Mouse (Mus musculus) WW6 (cell line): ENCODE data around the gene Ncor2.

Experiments
- DNase-seq: peaks from one replicate; pipeline ENCODE4 v3.0.0-alpha.2; 2013; ENCODE audit warnings: low read depth, low spot score

Ncor2 gene

DNA sequence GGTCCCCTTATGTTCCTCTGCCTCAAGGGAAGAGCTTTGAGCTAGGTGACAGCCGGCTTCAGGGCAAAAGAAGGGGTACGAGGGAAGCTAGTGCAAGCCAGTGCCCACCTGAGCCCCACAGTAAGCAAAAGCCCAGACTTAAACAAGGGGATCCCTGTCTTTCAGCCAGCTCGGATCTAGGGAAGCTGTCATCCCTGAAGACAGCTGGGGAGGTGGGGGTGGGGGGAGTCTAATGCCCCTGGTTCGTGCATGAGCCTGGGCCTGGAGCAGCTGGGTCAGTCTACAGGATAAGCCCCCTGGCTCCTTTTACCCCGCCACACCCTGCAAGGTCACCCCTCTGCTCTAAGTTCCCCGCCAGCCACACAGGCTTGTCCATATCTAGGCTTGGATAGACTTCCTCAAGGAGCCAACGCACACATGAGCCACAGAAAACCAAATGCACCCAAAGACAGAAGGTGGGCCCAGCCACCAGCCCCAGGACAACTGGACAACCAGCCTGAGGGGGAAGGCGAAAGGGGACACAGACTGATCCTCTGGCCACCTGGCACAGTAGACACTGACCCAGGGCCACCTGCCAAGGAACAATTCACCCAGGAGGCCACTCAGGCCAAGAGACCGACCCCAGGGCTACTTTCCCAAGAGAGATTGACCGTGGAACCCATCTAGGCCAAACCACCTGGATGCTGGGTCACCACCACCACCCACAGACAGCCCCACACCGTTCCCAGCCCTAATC, 8.7 kb downstream of the Ncor2 start:
- DNase-seq, result no peak

DNA sequence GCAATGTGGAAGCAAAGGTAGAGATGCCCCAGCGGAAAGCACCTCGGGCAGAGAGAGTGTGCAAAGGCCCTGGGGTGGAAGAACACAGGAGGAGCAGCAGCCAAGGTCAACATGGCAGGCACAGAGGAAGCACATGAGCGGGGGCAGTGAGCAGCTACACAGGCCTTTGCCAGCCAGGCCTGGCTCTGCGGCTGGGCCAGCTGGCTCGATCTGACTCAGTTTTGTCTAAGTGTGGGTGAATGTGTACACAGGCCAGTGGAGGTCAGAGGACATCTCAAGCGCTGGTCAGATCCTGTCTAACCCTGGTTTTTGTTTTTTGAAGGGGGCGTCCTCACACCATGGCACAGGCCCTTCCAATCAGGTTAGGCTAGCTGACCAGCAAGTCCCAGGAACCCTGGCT, 10.9 kb downstream of the Ncor2 start:
- no peak for DNase-seq

DNA sequence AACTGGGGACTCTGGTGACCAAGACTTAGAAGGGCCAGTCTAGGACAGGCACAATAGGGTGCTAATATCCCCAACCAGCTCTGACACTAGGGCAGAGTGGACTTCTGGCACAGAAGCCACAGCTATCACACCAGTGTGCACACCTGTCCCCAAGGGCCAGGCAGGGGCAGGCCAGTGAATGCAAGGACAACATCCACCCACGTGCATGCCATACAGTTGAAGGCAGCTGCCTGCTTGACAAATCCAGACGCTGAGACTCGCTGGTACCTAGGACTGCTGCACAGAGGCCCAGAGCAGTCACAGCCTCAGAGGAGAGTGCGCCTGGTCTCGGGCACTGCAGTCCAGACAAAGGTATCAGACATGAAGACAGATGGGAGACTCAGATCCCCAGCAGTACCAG, 11.5 kb downstream of the Ncor2 start:
- DNase-seq, result no peak

DNA sequence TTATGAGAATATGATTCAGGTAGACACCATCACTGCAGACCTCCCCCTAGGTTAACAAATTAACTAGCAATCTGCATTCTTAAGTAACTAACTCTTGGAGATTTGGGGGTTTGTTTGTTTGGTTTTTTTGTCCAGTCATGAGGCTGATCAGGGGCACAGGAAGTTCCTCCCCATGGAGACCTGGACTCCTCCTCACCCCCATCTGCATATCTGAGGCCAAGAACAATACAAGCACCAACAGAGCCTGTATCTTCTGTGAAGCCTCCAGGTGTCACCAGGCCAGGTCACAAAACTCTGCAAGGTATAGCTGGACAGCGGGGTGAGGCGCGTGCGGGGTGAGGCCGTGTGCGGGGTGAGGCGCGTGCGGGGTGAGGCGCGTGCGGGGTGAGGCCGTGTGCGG, 13.0 kb downstream of the Ncor2 start:
- DNase-seq, result no peak

DNA sequence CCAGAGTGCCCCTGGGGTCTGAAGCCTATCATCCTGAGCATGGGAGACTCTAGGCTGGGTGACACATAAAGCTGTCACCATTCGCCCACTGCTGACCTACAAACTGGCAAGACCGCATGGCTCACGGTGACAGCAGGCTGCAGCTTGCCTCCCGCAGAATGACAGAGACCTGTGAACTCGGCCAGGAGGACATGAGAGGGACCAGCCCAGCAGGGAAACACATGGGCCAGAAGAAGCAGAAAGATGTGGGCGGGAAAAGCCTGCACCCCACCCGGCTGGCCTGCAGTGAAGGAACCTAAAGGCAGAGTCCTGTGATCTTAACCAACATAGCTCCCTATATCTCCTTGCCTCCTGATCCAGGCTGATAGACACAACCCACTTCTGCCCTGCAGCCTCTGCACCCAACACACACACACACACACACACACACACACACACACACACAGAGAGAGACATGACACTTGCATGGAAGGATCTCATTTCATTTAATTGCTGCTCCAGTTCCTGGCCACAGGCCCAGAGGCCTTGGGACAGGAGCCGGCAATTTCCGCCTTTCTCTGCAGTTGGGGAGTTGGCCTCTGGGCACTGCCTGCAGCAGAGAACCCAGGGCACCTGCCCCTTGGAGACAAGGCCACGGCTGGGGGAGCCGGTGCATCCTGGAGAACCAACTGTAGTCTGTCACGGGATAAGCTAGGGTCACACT, 14.4 kb downstream of the Ncor2 start:
- DNase-seq, result no peak

DNA sequence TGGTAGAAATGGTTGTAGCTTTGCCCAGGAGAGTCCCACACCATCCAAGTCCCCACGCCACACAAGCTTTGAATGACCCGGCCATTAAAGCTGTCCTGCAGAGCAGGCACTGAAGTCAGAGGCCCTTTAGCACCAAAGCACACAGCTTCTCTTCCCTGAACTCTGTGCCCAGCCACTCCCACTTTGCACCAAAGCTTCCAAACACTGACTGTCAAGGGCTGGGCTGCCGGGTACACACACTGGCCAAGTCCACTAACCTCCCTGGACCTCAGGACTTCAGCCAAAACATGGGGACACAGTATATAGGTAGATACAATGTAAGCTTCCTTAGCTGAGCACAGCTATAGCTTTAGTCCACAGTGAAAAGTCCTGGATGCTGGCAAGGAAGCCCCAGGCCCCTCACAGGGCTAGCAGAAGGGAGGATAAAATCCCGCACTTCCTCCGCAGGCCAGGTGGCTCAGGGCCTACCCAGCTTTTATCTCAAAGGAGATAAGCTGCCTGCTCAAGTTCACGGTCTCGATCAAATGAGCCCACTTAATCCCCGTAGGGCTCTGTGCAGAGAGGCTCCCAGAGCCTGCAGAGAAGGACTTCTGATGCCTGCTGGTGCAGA, 15.5 kb downstream of the Ncor2 start:
- DNase-seq, result no peak

DNA sequence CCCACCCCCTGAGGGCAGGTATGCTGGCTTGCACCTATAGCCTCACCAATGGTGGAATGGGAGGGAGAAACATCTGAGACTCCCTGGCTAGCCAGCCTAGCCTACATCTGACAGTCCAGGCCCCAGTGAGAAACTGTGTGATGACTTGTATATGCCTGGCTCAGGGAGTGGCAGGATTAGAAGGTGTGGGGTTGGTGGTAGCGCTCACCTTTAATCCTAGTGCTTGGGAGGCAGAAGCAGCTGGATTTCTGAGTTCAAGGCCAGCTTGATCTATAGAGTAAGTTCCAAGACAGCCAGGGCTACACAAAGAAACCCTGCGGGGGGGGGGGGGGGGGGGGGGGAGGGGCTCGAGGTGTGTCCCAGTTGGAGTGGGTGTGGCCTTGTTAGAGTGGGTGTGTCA, 16.6 kb downstream of the Ncor2 start:
- no peak for DNase-seq

DNA sequence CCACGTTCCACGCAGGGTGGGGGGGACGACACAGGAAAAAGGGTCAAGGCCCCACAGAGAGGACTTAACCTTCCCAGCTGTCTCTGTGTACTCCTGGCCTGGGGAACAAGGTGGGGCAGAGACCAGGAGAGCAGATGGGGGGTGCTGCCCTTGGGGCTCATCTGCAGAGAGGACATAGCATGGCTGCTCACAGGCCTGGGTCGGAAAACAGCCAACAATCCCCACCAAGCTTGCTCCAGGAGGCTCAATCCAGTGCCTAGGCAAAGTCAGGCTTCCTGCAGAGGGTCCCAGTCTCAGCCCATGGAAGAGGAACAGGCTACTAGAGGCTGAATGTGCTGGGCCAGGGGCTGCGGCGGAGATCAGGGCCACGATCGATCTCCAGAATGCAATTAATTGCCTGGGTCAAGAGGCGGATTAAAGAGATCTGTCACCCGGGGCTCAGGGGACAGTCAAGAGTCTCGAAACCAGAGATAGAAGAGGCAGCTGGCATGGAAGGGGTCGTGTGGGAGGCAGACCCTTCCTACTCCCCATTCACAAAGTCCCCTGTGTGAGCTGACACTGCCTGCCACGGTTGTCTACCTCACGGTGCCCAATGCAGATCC, 19.1 kb downstream of the Ncor2 start:
- no peak for DNase-seq

DNA sequence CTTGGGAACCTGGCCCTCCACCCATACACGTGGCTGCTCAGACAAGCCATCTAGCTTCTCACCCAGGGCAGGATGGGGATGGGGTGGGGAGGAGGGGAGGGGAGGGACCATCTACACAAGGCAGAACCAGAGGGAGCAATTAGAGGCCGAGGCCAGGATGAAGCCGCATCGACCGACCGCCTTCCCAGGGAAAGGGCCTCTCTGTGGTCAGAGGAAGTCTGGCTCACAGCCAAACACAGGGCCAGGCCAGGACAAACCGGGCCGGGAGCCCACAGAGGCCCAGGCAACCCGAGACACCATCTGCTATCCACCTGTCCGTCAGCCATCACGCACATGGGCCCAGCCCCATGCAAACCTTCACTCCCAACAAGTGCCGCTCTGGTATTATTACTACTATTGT, 19.7 kb downstream of the Ncor2 start:
- DNase-seq, result no peak

DNA sequence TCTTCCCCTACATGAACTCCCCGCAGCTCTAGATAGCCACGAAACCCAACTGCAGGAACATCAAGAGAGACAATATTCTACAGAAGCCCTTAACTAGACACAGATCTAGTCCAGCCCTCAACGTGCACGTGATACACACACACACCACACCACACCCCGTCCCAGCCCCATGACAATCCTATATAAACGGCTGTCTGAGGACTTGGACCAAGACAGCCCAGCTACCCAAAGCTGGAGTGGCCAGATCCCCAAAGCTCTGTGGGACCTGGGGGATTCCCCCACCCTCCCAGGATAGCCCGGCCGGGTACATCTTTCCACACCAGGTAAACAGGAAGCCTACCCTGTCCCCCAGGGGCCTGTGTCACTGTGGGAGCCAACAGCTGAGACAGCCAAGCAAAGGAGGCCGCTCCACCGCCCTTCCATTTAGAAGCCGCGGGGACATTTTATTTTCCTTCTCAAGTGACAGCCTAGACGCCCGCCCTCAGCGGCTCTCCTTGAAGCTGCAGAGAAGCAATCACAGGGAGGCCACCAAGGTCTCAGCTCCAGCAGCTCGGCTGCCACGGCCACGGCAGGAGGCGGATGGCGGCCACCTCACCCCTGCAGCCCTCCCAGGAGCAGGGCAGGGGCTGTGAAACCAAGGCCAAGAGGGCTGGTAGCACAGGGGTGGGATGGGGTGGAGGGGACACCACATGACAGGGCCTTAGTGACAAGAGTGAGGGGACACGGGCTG, 20.6 kb downstream of the Ncor2 start:
- DNase-seq, result no peak

DNA sequence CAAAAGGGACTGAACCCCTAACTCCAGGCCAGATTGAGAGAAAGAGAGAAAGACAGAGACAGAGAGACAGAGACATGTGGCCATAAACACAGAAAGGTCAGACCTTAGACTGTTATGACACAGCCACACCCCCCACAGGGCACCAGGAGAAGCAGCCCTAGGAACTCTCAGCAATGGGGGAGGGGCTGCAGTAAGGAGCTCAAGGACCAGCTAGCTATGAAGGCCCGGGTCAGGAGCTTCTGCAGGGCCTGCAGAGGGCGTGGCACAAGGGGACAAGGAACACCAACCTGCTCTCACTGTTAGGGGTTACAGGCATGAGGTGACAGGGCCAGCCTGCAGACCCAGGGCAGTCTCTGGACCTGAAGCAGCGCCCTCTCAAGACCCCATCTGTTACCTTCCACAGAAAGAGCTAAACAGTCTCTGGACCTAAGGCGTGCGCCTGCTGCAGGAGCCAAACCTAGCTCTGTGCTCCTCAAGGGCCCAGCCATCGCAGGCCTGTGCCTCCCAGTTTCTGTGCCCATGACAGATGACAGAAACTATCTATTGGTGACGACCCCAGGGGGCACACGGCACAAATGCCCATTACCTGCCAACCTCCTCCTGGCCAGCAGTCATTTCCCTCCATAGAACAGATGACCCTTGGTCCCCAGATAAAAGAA, 21.5 kb downstream of the Ncor2 start:
- no peak for DNase-seq

DNA sequence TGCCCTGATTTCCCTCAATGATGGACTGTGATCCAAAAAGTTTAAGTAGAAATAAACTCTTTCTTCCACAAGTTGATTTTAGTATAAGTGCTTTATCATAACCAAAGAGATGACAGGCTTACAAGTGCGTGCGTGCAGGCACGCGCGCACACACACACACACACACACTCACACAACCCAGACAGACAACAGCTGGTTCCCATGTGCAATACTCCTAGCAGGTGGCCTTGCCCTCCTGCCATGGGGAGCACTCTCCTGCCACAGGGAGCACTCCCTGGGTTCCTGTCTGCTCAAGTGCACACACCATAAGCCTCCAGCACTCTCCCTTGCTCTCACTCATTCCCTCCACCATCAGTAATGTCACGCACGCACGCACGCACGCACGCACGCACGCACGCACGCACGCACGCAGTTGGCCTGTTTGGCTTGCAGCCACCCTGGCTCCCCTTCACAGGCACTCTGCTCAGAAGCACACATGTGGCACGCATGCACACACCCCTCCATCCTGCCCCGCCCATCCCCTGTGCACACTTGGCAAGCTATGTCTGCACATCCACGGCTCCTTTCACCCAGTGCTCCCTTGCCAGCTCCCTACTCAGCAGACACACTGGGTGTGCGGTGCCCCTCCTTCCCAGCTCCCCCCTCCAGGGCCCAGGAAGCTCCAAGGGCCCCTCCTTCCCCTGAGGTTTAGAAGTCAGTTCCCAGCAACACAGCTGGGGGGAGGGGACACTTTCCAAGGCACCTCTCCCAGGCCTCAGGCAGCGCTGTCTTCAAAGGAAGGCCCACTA, 22.4 kb downstream of the Ncor2 start:
- no peak for DNase-seq

DNA sequence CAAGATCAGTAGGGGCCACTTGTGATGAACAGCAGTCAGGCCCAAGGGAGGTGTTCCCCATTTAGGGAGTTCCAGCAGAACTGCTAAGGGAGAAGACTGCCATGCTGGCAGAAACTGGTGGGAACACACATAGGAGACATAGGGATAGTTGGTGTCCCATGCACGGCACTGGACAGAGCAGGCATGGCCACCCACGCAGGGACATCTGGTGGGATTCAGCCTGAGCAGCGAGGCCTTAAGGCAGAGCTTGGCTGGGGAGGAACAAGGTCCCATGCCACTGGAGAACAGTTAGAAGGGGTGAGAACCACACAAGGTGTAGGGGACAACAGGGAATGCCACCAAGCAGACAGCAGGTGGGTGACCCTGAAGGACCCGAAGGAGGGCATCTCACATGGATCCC, 23.6 kb downstream of the Ncor2 start:
- no peak for DNase-seq

DNA sequence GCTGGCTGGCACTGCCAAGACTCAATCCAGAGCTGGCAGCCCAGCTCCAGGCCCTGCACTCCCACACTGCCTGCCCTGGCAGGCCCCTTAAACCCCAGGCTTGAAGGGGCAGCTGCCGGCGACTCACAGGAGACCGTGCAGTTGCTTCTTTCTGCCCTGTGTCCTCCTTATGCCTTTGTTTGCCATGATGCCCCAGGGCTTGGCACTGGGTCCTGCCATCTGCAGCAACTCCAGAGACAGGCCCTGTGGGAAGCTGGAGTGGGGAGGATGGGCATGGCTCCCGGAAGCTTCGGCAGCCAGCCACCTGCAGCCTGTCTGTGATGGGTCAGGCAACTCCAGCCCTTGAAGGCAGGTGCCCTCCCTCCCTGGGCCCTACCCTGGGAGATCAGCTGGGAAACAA, 24.0 kb downstream of the Ncor2 start:
- no peak for DNase-seq

DNA sequence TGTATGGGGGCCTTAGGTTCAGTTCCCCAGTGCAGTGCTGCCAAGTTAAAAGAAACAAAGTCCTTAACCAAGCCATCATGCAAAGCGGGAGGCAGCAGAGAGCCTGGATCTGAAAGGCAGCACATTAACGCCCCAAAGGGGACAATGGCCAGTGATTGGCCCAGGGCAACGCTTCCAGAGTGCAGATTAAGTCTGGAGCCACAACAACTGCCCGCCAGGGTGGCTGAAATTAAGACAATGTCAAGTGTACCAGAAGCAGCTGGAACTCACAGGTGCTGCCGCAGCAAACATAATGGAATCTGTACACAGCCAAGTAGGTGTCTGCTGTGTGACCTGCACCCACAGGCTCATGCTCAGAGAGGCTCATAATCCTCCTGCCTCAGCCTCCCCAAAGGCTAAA, 24.8 kb downstream of the Ncor2 start:
- DNase-seq, result no peak

DNA sequence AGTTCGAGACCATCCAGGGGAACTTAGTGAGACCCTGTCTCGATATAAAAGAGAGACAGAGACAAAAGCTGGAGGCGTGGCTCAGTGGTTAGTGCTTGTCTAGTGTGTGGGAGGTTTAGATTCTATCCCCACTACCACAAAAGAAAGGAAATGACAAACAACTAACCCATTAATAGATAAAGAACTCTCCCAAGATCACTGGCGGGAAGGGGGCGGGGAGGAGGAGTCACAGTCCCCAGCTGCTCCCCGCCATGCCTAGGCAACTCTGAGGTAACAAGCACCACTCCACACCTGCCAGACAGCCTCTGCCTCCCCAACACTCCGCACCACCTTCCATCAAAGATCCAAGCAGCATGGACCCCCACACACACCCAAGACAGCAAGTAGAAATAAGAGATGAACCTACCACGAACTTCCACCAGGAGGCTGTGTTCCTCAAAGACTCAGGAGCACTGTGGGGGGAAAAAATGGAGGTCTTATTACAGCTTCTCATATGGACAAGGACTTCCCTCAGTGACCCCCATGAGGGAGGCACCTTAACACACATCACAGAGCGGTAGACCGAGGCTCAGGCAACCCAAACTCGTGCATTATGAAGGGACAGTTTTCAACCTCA, 25.7 kb downstream of the Ncor2 start:
- DNase-seq, result no peak

DNA sequence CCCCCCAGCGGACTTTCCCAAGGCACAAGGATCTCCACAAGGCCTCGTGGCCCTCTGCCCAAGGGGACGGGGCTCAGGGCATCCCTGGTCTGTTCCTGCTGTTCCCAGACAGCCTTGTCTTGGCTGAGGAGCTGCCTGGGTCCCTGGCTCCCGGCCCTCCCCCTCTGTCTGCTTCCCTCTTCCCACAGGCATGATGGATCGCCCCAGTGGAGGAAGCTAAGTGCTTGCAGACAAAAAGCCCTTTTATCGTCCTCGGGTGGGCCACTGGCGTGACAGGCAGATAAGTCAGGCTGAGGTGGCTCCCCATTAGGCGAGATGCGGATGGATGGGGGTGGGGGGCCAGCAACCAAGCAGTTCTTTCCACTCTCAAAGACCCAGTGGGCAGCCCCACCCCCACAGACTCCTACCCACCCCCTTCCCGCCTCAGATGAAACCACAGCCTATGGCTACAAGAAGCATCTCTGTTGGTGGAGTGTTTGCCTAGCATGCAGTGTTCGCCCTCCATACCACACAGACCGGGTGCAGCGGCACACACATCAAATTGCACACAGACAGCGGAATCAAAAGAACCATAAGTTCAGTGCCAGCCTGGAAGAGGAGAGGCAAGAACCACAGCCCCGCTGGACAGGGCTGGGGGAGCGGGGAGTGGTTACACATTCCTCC, 27.0 kb downstream of the Ncor2 start:
- no peak for DNase-seq

DNA sequence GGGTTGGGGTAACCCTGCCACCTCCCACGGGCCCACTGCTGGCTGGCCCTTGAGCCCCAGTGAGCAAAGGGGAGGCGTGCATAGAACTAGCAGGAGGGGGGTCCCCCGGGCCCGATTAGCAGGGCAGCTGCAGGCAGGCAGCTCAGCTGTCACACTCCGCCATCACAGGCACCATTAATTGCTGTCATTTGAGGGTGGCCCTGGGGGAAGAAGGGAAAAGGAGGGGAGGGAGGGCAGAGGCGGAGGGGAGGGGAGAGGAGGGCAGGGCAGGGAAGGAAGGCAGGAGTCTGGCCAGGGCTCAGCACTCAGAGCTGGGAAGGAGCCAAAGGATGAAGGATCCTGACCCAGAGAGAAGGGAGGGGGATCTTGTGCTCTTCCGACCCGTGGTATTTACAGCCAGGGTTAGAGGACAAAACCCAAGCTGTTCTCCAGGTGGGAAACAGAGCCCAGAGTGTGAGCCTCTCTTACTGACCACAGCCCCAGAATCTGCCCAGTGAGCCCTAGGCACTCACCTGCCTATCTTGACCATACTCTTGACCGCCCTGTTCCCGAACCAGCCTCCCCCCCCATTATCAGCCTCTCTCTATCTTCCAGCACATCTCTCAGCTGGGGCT, 28.0 kb downstream of the Ncor2 start:
- no peak for DNase-seq

DNA sequence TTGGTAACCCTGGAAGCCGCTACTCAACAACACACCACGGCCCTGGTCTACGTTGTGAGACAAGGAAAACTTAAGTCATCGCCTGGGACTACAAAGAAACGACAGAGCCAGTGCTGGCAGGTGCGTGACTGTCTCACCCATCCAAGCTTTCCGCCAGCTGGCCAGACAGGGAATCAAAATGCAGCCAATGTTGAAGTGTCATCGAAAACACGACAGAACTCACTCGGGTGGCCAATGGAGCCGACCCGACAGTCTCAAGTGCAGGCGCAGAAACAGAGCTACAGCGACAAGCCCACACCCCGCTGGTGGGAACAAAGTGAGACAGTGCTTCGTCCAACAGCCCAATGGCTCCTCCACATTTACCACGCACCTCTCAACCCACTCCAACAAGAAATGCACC, 29.9 kb downstream of the Ncor2 start:
- no peak for DNase-seq
